Mouse (Mus musculus) intestine, embryonic 15.5 days (tissue): ENCODE measurements around the gene B4galt3. TPM values are rescaled to one million over a fixed set of nuclear protein-coding genes. Genes with fewer than 3 reads are reported as not detected.

Experiments
- ATAC-seq: fragments of 200-750 bp; cut with Nextera tagmentation; 2 replicates; pipeline ENCODE4 v1.8.0; 2017; ENCODE audit warnings: moderate TSS enrichment, moderate library complexity
- H3K27ac ChIP-seq: fragments of 300-500 bp; sonication (generic); 2 replicates; pipeline ENCODE4 v1.5.1; 2015; ENCODE audit warnings: mild to moderate bottlenecking, inconsistent platforms
- H3K27me3 ChIP-seq: fragments of 300-500 bp; sonication (generic); replicated peaks from 2 replicates; pipeline ENCODE4 v1.6.1; 2015; ENCODE audit warnings: inconsistent platforms
- H3K36me3 ChIP-seq: fragments of 300-500 bp; sonication (generic); 2 replicates; pipeline ENCODE4 v1.6.1; 2015; ENCODE audit warnings: inconsistent platforms
- H3K4me1 ChIP-seq: fragments of 300-500 bp; sonication (generic); replicated peaks from 2 replicates; pipeline ENCODE4 v1.6.1; 2015; ENCODE audit warnings: inconsistent platforms
- H3K4me2 ChIP-seq: fragments of 300-500 bp; sonication (generic); replicated peaks from 2 replicates; pipeline ENCODE4 v1.6.1; 2015; ENCODE audit warnings: mild to moderate bottlenecking, inconsistent platforms
- H3K4me3 ChIP-seq: fragments of 300-500 bp; sonication (generic); replicated peaks from 2 replicates; pipeline ENCODE4 v1.5.1; 2015; ENCODE audit warnings: inconsistent platforms
- H3K9ac ChIP-seq: fragments of 300-500 bp; sonication (generic); 2 replicates; pipeline ENCODE4 v1.6.1; 2015; ENCODE audit warnings: inconsistent platforms
- H3K9me3 ChIP-seq: fragments of 300-500 bp; sonication (generic); 2 replicates; pipeline ENCODE4 v1.6.1; 2016; ENCODE audit warnings: inconsistent platforms
- WGBS: fragments of 180-500 bp; shearing (Covaris S2); methylation state at CpG from one replicate; pipeline ENCODE4 v1.1.7; 2015; 5-methylcytosine and 5-hydroxymethylcytosine counted together
- polyA plus RNA-seq: library from polyadenylated mRNA; unstranded; fragments of >200 nt; fragmentation: Nextera tagmentation; extraction: Ambion mirVana; gene quantifications from 2 replicates; pipeline ENCODE4 v1.2.1, GENCODE M21; 2015

Gene B4galt3
- polyA plus RNA-seq = 54.2 and 54.5 TPM in 2 replicates

GRCm38 (mm10) chr1:171269848-171270572 lies at the start of gene B4galt3:
B4galt3 (plus strand) TSS chr1:171270328.
- peak within 1 kb of the TSS; percentile 84 for H3K4me3 ChIP-seq
- peak within 1 kb of the TSS; percentile 93 for H3K4me2 ChIP-seq
- peak within 1 kb of the TSS; percentile 68 for H3K27ac ChIP-seq
- H3K27me3 ChIP-seq = no peaks in the 10 kb centered on the region
- H3K9me3 ChIP-seq = no peaks in the 10 kb centered on the region
- WGBS = 4% methylated on average over 36 of the region's 36 CpGs
- ATAC-seq = peak; percentile 98
- peaks cover 4% of the 10 kb centered on the region for H3K4me1 ChIP-seq
- H3K36me3 ChIP-seq = peaks cover 19% of the 10 kb centered on the region
- peak within 1 kb of the TSS; percentile 73 for H3K9ac ChIP-seq

GRCm38 (mm10) chr1:171220871-171221270 lies 49.3 kb upstream of the B4galt3 start:
- 0 out of 2 replicates have a peak overlapping the region, but pooled peaks have one; percentile 51 for H3K9ac ChIP-seq
- no peaks in the 10 kb centered on the region for H3K27me3 ChIP-seq
- no peak overlapping the region for H3K27ac ChIP-seq
- peak overlapping the region; percentile 53; the same call in 1 of the 2 replicates for H3K4me3 ChIP-seq
- H3K4me2 ChIP-seq = peak overlapping the region; percentile 87
- H3K36me3 ChIP-seq = no peaks in the 10 kb centered on the region; the same call in 1 of the 2 replicates
- 8% methylated on average over 10 of the region's 10 CpGs for WGBS
- peak; percentile 27 for ATAC-seq
- peaks cover 12% of the 10 kb centered on the region for H3K4me1 ChIP-seq
- no peaks in the 10 kb centered on the region for H3K9me3 ChIP-seq

- peak overlapping the region; percentile 87 for H3K4me2 ChIP-seq
- 0 out of 2 replicates have a peak, but pooled peaks have one; percentile 0 for ATAC-seq
These were observed 48.6 kb upstream of the B4galt3 start for GRCm38 (mm10) chr1:171221281-171222193.

GRCm38 (mm10) chr1:171222238-171223155 lies 47.6 kb upstream of the B4galt3 start, which contains the start of gene Tomm40l:
Tomm40l (minus strand) TSS chr1:171222514.
- Histone ChIP-seq H3K9ac (peak within 1 kb of the TSS; percentile 51), H3K27ac (peak within 1 kb of the TSS; percentile 83), H3K9me3 (no peaks in the 10 kb centered on the region), H3K27me3 (no peaks in the 10 kb centered on the region), H3K4me3 (peak within 1 kb of the TSS; percentile 53), H3K4me2 (peak within 1 kb of the TSS; percentile 87), H3K4me1 (peaks cover 9% of the 10 kb centered on the region), H3K36me3 (no peaks in the 10 kb centered on the region; the same call in 1 of the 2 replicates)
- ATAC-seq = peak; percentile 98
- 1% methylated on average over 28 of the region's 28 CpGs for WGBS

More at GRCm38 (mm10) chr1:171221281-171222193, 48.6 kb upstream of the B4galt3 start:
- WGBS = 8% methylated on average over 22 of the region's 22 CpGs
- Histone ChIP-seq H3K9me3 (no peaks in the 10 kb centered on the region), H3K9ac (peak overlapping the region; percentile 51), H3K4me3 (peak overlapping the region; percentile 53), H3K27ac (no peak overlapping the region), H3K36me3 (no peaks in the 10 kb centered on the region; the same call in 1 of the 2 replicates), H3K4me1 (peaks cover 9% of the 10 kb centered on the region), H3K27me3 (no peaks in the 10 kb centered on the region)

GRCm38 (mm10) chr1:171223168-171223567 lies 47.0 kb upstream of the B4galt3 start:
- H3K27me3 ChIP-seq = no peaks in the 10 kb centered on the region
- WGBS = 80% methylated on average over 6 of the region's 6 CpGs
- no peak for ATAC-seq
- H3K4me2 ChIP-seq = peak overlapping the region; percentile 87
- no peaks in the 10 kb centered on the region for H3K36me3 ChIP-seq
- H3K4me1 ChIP-seq = peaks cover 9% of the 10 kb centered on the region
- H3K27ac ChIP-seq = peak overlapping the region; percentile 83
- no peaks in the 10 kb centered on the region for H3K9me3 ChIP-seq
- H3K9ac ChIP-seq = no peak overlapping the region
- H3K4me3 ChIP-seq = 0 out of 2 replicates have a peak overlapping the region, but pooled peaks have one; percentile 28

- Histone ChIP-seq H3K9me3 (no peaks in the 10 kb centered on the region), H3K36me3 (no peaks in the 10 kb centered on the region), H3K27me3 (no peaks in the 10 kb centered on the region), H3K27ac (no peak overlapping the region), H3K4me3 (no peak overlapping the region), H3K4me2 (no peak overlapping the region), H3K4me1 (peaks cover 9% of the 10 kb centered on the region), H3K9ac (no peak overlapping the region)
- no peak for ATAC-seq
- 72% methylated on average over 2 of the region's 2 CpGs for WGBS
These were observed 46.3 kb upstream of the B4galt3 start for GRCm38 (mm10) chr1:171223796-171224195.

GRCm38 (mm10) chr1:171224857-171225256 lies 45.3 kb upstream of the B4galt3 start, which contains the start of gene Apoa2:
Apoa2 (plus strand) TSS chr1:171225054.
- WGBS = 61% methylated on average over 5 of the region's 5 CpGs
- H3K4me2 ChIP-seq = no peak within 1 kb of the TSS
- no peaks in the 10 kb centered on the region for H3K27me3 ChIP-seq
- H3K27ac ChIP-seq = no peak within 1 kb of the TSS
- 0 out of 2 replicates have a peak within 1 kb of the TSS, but pooled peaks have one; percentile 13 for H3K9ac ChIP-seq
- H3K4me3 ChIP-seq = no peak within 1 kb of the TSS
- H3K9me3 ChIP-seq = no peaks in the 10 kb centered on the region
- no peak for ATAC-seq
- no peaks in the 10 kb centered on the region for H3K36me3 ChIP-seq
- peaks cover 9% of the 10 kb centered on the region for H3K4me1 ChIP-seq

- Histone ChIP-seq H3K27ac (no peak overlapping the region), H3K9ac (no peak overlapping the region), H3K9me3 (no peaks in the 10 kb centered on the region), H3K4me2 (no peak overlapping the region), H3K27me3 (no peaks in the 10 kb centered on the region), H3K36me3 (no peaks in the 10 kb centered on the region), H3K4me1 (peaks cover under 1% of the 10 kb centered on the region; the same call in 1 of the 2 replicates), H3K4me3 (no peak overlapping the region)
- ATAC-seq = no peak
- 70% methylated on average over 4 of the region's 4 CpGs for WGBS
These were observed 43.3 kb upstream of the B4galt3 start for GRCm38 (mm10) chr1:171226780-171227179.

GRCm38 (mm10) chr1:171227879-171228278 lies 42.2 kb upstream of the B4galt3 start:
- H3K27me3 ChIP-seq = no peaks in the 10 kb centered on the region
- H3K27ac ChIP-seq = no peak overlapping the region
- 94% methylated on average over 1 of the region's 1 CpGs for WGBS
- H3K9ac ChIP-seq = no peak overlapping the region
- H3K4me1 ChIP-seq = no peaks in the 10 kb centered on the region
- no peaks in the 10 kb centered on the region for H3K36me3 ChIP-seq
- H3K9me3 ChIP-seq = no peaks in the 10 kb centered on the region
- H3K4me3 ChIP-seq = no peak overlapping the region
- no peak overlapping the region for H3K4me2 ChIP-seq
- ATAC-seq = no peak

- Histone ChIP-seq H3K27ac (no peak overlapping the region), H3K27me3 (no peaks in the 10 kb centered on the region), H3K4me2 (no peak overlapping the region), H3K36me3 (peaks cover 9% of the 10 kb centered on the region; the same call in 1 of the 2 replicates), H3K9me3 (no peaks in the 10 kb centered on the region), H3K4me1 (no peaks in the 10 kb centered on the region), H3K9ac (no peak overlapping the region), H3K4me3 (no peak overlapping the region)
- no peak for ATAC-seq
- WGBS = 60% methylated on average over 6 of the region's 6 CpGs
These were observed 40.4 kb upstream of the B4galt3 start for GRCm38 (mm10) chr1:171229750-171230149.

GRCm38 (mm10) chr1:171230215-171230614 lies 39.9 kb upstream of the B4galt3 start:
- no peak overlapping the region for H3K4me3 ChIP-seq
- WGBS = 70% methylated on average over 3 of the region's 3 CpGs
- H3K27ac ChIP-seq = no peak overlapping the region
- H3K9ac ChIP-seq = no peak overlapping the region
- H3K4me1 ChIP-seq = no peaks in the 10 kb centered on the region
- H3K9me3 ChIP-seq = no peaks in the 10 kb centered on the region
- ATAC-seq = no peak
- no peak overlapping the region for H3K4me2 ChIP-seq
- H3K27me3 ChIP-seq = no peaks in the 10 kb centered on the region
- H3K36me3 ChIP-seq = peaks cover 14% of the 10 kb centered on the region
